Mouse (Mus musculus): ENCODE data around the gene Kat2a.

The Kat2a gene

GRCm38 (mm10) chr11:100710528-100710927, 1.7 kb downstream of the Kat2a start:
- DNase-seq (ENCODE audit: low read depth): no peak

DNA sequence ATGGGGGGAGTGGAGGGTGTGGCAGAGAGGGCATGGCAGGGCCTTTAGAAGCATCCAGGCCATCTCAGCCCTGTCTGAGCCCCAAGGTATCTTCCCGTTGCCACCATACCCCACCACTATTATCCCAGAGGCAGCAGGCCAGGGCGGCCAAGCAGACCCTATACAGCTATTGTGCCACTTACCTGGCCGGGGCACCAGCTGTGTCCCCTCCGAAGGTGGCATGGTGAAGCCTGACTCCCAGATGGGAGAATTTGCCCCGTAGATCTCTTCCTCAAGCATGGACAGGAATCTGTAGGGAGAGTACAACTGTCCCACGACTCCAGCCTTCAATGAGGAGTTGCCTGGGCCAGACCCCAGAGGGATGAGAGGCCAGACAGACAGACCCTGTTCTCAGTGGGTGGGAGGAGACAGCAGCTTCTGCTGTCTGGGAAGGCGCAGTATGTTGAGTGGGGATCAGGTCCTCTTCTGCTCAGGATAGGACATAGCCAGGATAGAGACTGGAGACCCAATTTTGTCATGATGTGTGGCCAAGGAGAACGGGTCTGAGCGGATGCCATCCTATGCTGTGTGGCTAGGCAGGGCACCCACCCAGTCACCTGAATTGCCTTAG, 3.0 kb downstream of the Kat2a start:
- DNase-seq (ENCODE audit: low read depth): no peak

- no peak for DNase-seq (ENCODE audit: low read depth)
Measured at GRCm38 (mm10) chr11:100705095-100705747, 7.0 kb downstream of the Kat2a start.

GRCm38 (mm10) chr11:100703851-100704531, 8.3 kb downstream of the Kat2a start, which contains the start of gene Dhx58:
Gene Dhx58 (minus strand): TSS chr11:100704271.
- DNase-seq (ENCODE audit: low read depth): peak; percentile 77

DNA sequence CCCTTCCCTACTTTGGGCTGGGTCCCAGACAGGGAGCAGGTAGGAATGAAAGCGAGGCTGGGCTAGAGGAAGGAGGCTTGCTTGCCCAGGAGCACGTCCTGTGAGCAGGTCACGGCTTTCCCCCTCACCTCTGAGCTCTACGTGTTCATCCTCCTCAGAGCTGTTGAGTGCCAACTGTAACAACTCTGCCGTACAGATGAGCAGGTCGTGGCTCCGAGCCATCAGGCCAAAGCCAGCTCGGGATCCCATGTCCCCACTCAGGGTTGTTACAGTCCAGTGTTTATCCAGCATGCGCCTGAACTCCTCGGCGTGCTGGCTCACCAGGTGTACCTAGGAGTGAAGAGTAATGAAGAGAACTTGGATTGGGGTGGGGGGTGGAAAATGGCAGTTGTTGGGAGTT, 8.9 kb downstream of the Kat2a start:
- peak; percentile 55 for DNase-seq (ENCODE audit: low read depth)

DNA sequence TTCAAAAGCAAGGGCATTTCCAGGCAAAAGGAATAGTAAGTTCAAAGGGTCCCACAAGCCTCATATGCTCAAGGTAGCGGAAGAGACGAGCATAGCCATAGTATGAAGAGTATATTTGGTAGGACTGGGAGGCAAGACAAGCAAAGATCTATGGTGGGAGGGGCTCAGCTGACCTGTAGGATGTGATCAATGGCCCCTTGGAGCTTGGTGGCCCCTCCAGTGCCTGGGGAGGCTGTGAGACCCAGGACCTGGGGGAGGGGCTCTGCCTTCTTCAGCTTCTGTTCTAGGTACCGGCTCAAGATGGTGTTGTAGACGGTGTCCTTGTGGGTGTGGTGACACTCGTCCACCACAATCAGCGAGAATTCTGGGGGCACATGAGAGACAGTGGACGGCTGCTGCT, 9.4 kb downstream of the Kat2a start:
- no peak for DNase-seq (ENCODE audit: low read depth)

DNA sequence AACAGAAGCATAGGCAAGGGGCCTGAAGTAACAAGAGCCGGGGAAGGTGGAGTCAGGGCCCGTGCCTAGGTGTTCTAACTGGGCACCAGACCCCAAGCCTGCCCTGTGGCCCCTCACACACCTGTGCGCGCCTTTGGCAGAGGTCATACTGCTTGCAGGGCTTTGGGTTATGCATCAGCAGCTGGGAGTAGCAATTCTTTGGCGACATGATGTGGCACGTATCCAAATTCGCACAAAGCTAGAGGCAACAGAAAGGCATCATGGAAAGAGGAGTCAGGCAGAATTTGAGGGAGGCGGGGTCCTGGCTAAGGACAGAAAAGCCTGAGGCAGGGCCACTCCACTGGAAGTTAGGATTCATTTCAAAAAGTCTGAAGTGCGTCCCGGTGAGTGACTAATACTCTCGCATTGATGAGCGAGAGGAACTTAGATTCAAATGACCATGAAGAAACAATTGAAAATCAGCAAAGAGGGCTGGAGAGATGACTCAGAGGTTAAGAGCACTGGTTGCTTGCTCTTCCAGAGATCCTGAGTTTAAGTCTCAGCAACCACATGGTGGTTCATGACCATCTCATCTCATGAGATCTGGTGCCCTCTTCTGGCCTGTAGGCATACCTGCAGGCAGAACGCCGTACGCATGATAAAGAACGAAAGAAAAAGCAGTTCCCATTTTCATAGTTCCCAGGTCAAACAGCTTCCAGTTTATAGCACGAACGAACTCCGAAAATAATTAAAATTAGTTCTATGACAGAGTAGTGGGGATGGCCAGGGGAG, 10.0 kb downstream of the Kat2a start:
- peak; percentile 90 for DNase-seq (ENCODE audit: low read depth)

GRCm38 (mm10) chr11:100701301-100701700, 11.0 kb downstream of the Kat2a start:
- DNase-seq (ENCODE audit: low read depth): peak; percentile 25

DNA sequence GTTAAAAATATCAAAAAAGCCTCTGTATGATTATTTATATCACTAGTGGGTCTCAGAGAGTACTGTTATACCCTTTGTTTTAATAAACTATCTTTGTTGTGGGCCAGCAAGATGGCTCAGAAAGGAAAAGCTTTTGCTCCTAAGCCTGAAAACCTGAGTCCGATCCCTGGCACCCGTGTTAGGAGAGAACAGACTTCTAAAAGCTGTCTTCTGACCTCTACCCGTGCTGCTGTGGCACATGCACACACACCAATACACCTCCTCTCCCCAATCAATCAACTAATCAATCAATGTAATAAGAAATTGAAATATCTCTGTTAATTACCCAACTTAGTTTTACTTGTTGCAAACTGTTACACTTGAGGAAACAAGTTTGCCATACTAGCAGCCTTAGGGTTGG, 11.6 kb downstream of the Kat2a start:
- DNase-seq (ENCODE audit: low read depth): no peak

GRCm38 (mm10) chr11:100697921-100698320, 14.3 kb downstream of the Kat2a start:
- no peak for DNase-seq (ENCODE audit: low read depth)

- peak; percentile 80 for DNase-seq (ENCODE audit: low read depth)
Measured at GRCm38 (mm10) chr11:100694926-100695325, 17.3 kb downstream of the Kat2a start.

DNA sequence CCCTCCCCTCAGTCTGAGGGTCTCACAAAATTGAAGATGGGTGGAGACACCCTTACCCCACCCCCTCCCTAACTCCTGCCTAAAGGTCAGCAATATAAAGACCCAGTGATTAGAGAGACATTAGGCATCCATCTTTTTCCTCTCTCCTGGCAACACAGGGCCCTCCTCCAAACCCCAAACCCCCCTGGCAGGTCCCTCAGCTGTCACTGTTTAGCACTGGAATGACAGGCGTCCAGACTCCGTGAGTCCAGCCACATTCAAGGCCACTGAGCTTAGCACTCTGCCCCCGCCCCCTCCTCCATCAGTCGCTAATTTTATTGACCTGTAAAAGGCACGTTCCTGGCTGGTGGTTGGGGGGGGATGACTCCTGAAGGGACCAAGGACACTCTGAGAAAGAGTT, 19.1 kb downstream of the Kat2a start:
- no peak for DNase-seq (ENCODE audit: low read depth)

DNA sequence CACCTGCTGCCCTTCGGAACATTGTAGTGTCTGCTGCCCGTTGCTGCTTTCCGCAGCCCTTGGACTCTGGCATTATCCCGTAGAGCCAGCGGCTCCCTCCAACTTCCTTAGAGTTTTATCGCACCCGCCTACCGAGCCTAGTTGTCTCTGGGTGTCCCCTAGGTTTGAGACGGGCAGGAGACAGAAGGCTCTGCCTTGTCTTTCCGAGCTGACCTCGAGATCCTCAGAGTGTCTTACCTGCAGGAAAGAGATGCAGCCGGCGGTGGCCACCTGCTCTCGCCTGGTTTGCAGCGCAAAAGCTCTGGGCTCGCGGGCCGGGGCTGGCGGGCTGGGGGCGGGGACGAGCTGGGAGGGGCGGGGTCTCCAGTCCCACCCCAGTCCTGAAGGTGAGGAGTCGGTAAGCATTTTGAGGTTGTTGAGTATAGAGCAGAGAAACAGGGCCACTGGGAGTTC, 20.1 kb downstream of the Kat2a start, which contains the start of gene Zfp385c:
Gene Zfp385c (minus strand): TSS at position 292 of the 453 bp plus-strand sequence.
- DNase-seq (ENCODE audit: low read depth): peak; percentile 53

DNA sequence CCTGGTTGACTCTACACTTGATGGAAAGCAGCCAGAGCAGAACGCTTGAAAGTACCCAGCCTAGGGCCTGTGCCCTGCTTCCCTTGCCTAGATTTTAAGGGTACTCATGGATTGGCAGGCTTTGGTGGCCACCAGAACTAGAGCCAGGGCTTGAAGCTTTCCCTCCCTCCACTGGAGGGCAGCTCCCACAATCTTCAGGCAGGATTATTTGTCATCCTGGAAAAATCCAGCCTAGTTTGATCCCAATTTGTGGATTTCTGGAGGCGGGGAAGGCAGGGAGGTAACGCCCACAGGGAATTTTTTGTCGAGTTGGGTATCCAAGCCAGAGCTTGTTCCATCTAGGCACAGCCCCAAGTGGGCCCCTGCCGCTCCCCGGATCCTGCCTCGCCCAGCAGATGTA, 21.9 kb downstream of the Kat2a start:
- DNase-seq (ENCODE audit: low read depth): no peak

- DNase-seq (ENCODE audit: low read depth): no peak
Measured at GRCm38 (mm10) chr11:100688443-100688842, 23.8 kb downstream of the Kat2a start.

- DNase-seq (ENCODE audit: low read depth): no peak
Measured at GRCm38 (mm10) chr11:100687265-100687664, 25.0 kb downstream of the Kat2a start.

DNA sequence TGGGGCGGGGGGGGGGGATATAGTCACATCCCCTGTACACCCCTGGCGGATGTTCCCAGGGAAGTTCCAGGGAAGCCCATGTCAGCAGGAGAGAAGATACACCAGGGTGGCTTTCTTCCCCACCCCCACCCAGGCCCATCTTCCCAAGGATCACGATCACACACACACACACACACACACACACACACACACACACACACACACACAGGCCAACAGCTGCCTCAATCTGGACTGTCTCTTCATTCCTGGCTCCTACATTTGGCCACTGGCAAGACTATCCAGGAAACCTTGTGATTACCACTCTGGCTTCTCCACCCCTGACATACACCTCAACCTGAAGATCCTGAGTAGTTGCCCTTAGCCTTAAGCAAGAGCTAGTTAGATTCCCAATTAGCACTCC, 26.9 kb downstream of the Kat2a start:
- DNase-seq (ENCODE audit: low read depth): no peak

GRCm38 (mm10) chr11:100684084-100684483, 28.2 kb downstream of the Kat2a start:
- DNase-seq (ENCODE audit: low read depth): no peak

DNA sequence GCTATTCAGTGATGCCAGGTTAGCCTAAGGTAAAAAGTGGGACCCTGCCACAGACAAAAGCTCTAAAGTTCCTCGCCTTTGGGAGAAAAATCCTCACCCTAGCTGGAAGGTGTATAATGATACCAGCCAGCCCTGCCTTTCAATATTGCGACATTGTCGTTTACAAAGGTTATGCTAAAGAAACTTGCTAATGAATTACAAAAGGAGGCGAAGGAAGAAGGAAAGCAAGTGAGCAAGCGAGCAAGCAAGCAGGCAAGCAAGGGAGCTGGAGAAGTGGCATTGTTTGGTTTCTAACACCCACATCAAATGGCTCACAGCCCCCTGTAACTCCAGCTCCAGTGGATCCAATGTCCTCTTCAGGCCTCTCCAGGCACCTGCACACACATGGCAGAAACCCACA, 29.7 kb downstream of the Kat2a start:
- no peak for DNase-seq (ENCODE audit: low read depth)

DNA sequence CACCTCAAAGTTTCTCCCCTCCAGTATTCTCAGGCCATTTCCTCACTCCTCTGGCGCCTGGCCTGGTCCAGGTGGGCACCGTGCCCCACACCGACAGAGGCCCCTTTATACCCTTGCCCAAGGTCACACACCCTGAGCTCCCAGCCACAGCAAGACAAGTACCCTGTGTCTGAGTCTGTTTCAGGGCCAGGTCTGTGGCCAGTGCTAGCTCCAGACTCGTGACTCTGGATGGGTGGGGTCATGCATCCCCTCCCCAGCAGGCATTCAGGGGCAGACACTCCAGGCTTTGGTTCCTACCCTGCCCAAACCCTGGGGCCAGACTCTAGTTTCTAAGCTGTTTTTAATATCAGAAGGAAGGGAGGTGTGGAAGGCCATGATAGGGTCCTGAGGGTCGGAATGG, 30.4 kb downstream of the Kat2a start:
- no peak for DNase-seq (ENCODE audit: low read depth)

DNA sequence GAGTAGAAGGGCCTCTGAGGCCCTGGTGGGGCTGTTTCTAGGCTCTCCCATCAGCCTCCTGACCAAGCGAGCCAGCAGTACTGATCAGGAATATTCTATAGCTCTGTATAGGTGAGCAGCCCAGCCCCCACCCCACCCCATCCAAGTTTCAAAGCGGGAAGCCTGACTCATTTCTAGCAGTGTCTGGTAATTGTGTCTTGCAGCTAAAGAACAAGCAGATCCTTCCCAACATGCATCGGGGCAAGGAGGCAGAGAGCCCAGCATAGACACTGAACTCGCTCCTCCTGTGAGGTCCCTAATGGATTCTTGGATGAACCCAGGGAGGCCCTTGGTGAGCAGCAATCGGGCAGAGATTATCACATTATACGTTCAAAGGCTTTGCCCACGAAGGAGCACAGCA, 34.5 kb downstream of the Kat2a start:
- DNase-seq (ENCODE audit: low read depth): no peak

DNA sequence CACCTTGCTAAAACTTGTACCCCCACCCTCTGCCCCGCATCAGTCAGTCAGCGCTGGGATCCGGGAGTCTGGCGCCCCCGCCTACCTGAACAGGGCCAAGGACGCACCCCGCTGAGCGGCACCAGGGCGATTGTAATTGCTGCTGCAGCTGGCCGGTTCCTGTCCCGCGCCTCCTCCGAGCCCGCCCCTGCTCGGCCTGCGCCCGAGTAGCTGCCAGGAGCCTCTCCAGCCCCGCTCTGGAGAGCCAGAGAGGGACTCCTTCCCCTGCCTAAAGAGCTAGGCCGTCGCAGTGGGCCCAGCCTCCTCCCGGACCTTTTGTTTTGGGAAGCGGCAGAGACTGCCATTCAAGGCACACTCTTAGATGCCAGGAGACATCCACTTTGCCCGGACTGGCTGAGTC, 39.1 kb downstream of the Kat2a start:
- DNase-seq (ENCODE audit: low read depth): no peak

Data from naive thymus-derived CD4-positive, alpha-beta T cell, adult 2 months (primary cell).